Mouse (Mus musculus) layer of hippocampus, adult 9-11 months (tissue): ENCODE results near the gene Stag2.

Experiments used
- DNase-seq: peaks from one replicate; pipeline ENCODE4 v3.0.0; 2022

Gene Stag2

DNA sequence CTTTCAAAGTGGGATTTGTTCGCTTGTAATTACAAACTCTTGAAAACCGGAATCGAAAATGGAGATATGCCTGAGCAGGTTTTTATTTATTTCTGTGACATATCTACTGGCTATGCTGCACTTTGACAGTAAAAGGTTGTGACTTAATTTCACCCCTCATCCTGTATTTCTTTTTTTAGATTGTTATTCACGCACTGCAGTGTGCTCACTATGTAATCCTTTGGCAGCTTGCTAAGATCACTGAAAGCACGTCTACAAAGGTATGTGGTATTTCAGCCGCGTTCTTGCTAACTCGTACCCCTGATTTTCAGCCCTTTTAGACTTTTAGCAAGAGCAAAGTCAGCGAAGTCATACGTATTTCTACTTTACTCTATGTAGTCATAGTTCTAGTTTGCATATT is 101.2 kb downstream of the Stag2 start:
- no peak for DNase-seq

- no peak for DNase-seq
Observed at GRCm38 (mm10) chrX:42272713-42273112, 123.6 kb downstream of the Stag2 start.

GRCm38 (mm10) chrX:42290215-42290614 is 141.1 kb downstream of the Stag2 start:
- DNase-seq, result no peak

DNA sequence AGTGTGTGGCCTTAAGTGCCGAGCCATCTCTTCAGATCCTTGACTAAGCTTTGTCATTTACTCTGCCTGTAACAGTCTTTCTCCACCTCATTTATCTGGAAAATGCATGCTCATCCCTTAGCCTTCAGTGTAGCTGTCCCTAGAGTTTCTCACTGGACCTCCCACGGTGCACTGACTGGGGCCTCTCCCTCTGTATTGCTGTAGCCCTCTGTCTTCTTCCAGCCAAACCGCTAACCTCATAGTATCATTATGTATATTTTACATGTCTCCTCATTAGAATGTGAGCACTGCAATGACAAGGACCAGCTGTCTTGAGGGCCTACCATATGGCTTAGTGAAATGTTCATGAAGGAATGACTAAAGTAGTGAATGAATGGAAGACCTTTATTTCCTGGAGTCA is 166.1 kb downstream of the Stag2 start:
- peak; percentile 3 for DNase-seq

GRCm38 (mm10) chrX:42320424-42320823 is 171.3 kb downstream of the Stag2 start:
- no peak for DNase-seq

GRCm38 (mm10) chrX:42321200-42321773 is 172.2 kb downstream of the Stag2 start:
- DNase-seq, result no peak

GRCm38 (mm10) chrX:42324848-42325247 is 175.7 kb downstream of the Stag2 start:
- DNase-seq, result no peak
